Mouse (Mus musculus): ENCODE results near the gene Crim1.

Crim1 gene

DNA sequence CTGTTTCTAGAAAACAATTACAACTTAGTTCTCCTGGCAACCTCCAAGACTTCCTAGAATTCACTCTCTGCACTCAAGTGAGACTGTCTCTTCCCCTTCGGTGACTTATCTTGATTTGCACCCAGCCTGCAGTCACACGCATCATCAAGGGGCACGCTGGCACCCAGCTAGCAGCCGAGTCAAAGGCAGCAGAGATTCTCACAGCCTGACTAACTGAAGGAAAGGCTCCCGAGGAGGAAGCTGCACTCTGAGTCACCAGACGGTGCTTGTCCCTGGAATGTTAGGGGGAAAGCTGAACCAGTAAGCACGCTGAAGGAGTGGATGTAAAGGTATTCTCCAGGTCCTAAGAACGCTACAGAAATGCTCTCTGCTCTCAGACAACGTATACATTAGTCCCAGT is 187.6 kb downstream of the Crim1 start:
- DNase-seq: no peak

DNA sequence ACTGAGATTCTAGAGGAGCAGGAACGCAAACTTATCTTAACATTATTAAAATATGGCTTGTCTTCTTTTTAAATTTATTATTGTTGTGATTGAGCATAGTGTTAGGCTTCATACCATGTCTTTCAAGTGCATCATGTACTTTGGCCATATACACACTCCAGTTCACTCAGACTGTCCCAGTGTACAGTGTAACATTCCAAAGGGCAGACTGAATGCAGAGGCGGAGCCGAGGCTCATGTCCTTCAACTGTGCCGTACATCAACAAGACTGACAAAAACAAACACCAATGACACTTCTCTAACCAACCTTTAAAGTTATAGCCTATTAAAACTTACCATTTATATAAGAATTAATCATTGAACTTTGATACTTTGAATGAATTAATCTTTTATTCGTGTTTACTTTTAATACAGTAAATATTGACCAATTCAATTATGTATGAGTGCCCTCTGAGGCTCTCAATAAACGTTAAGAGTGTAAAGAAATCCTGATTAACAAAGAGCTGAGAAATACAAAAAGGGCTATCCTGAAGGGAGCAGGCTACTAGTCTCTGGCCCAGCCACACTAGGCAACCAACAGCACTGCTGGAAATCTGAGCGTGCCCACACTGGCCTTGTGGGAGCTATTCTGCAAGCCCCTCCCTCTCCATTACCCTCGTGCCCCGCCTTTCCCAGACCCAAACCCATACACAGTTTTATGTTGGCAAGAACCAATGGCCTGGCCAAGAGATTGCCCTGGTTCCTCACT is 188.2 kb downstream of the Crim1 start:
- DNase-seq: no peak

DNA sequence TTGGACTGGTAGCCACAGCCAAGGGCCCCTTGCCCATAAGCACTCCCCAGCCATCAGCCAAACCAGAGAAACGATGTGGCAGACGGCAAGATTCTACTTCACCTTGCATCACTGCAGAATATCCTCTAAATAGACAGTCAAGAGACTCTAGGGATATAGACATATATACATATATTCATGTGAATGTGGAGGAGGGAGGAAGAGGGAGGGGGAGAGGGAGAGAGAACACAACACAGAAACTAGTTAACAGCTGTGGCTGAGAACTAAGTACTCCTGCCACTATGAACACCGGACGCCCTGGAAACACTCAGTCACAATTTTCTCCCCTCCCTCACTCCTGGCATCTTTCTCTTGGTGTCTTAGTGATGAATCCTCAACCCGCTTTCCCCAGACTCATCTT is 189.5 kb downstream of the Crim1 start:
- no peak for DNase-seq

DNA sequence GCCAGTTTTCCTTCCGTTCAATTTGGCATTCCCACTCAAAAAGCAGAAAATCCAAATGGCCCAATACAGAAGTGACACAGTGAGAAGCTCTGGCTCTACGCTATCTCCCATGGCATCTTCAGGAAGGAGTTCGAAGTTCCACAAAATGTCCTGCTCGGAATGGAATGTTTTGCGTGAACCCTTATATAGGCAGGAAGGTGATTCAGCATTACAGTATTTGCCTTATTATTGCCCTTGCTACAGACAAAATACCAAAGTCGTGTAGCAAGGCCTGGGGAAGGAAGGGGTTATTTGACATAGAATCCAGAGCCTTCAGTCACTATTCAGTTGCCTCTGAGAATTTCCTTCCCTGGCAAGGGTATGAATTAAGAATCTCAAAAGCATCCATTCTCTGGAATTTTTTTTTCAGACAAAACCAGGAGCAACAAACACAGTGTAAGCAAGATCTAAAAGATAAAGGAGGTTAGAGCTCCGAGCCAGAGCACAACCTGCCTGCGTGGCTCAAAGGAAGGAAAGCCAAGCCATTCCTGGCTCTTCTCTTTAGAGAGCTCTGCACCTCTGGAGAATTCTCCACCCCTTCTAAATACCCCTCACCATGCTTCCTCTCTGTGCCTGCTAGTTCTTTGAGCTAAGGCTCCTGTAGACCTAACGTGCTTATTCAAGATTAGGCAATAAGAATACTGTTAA is 192.5 kb downstream of the Crim1 start:
- no peak for DNase-seq

DNA sequence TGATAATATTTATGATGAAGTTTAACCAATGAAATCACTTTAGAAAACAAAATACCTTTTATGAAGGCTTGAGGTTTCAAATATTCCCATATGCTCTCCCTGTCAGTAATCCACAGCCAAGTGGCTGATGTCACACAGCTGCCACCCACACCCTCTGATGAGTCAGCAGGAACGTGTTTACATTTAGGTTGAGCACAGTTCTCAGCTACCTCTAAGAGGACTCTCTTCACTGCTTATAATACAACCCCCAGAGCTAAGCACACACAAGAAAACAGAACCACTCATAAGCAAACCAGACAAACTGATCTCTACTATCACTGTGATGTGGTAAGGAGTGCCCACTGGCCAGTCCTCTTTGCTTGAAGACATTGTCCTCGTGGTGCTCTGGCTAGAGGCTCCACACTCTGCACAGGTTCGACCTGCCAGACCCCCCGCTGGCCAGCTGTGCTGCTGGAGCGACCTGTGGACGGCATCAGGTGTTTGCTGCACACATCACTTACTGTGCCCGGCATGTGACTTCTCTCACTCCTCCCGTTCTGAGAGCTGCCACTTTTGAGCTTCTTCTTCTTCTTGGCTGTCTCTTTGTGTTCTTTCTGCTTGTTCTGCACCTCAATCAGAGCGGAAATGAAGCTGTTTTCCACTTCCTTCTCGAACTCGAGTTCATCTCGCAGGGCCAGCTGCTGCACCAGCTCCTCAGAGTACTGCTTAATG is 200.2 kb downstream of the Crim1 start:
- DNase-seq: peak; percentile 40

DNA sequence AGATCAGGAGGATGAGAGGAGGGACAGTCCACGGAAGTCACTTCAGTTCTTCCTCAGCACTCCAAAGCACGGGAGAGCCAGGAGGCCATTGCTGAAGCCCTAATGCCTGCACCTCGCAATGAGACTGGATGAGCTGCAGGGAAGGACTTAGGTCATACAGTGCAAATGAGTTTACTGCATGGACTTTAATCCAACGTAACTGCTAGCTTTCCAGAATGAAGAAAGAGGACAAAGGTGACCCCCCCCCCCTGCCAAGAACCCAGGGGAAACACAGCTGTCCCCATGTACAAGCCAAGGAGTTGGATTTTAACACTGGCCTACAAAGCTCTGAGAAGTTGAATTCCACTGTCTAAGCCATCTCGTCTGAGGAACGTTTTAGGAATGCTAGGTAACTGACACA is 201.3 kb downstream of the Crim1 start:
- DNase-seq: no peak

DNA sequence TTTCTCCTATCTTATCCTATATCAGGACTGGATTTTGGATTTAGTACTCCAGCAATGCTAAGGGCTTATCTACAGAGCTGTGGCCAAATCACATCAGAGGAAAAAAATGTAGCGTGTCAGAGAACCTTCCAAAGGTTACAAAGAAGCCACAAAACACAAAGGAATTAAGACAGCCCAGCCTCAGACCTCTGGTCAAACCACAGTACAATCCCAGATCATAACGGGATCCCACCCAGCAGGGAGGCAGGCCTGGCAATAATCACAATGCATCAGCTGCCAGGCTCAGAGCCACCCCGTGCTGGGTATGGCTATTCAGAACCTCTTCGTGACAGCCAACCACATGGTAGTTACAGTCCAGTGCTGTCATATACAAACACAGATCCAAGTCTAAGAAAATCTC is 201.7 kb downstream of the Crim1 start:
- no peak for DNase-seq

DNA sequence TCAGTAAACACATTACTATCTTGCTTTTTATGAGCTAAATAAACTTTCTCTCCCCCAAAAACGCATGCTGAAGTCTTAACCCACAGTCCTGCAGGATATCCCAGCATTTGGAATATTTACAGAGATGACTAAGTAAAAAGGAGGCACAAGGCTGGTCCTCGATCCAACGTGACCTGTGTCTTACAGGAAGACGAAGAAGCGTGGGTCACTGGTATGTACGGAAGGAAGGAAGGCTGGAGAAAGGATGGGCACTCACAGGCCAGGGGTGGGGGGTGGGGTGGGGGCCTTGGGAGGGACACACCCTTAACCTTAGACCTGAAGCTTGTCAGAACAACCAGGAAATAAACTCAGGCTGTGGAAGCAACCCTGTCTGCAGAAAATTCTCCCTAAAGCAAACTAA is 202.1 kb downstream of the Crim1 start:
- DNase-seq: no peak

DNA sequence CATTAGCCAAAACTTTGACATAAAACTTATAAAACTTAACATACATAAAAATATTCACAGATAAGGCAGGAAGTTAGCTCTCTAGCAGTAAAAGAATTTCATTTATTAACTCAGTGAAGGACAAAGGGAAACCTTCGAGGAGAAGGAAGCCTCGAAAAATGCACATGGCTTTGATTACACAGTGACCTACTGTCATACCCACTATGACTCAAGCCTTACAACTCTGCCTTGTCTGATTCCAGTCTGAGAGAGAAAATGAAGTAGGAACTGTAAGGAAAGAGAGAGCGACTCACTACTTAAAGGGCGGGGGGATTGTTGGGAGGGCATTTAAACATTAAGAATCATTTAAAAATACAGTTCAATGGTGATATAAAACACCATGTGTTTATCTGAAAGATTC is 203.2 kb downstream of the Crim1 start:
- DNase-seq: no peak

DNA sequence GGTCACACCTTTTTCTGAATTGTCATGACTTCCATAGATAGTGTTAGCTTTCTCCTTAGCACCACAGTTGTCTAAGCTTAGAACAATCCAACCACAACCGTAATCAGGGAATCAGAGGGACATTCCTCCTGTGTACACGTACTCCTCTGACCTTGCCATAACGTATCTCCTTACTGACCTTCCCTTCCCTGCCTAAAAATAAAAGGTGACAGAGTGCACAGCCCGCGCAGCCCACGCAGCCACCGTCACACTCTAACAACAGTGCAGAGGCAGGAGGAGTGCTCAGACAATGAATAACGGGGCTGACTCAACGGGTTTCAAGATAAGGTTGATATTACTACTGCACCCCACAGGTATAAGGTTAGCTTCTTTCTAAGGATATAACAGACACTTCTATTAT is 203.8 kb downstream of the Crim1 start:
- DNase-seq: no peak

DNA sequence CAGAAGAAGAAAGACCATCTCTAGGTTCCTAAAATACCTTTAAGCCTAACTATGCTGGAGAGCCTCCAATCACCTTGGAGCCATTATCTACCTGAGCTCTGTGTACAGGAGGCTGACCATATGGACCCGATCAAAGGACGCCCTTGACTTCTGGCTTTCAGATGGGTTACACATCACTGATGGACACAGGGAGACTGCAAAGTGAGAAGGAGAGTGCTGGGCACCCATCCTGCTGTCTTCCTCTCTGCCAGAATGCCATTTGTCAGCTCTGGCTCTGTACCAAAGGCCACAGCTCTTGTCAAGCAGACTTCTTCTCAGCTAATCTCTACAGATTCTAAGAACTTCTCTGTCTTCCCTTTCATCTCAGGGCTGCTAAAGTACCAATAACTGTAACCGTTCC is 205.3 kb downstream of the Crim1 start:
- no peak for DNase-seq

DNA sequence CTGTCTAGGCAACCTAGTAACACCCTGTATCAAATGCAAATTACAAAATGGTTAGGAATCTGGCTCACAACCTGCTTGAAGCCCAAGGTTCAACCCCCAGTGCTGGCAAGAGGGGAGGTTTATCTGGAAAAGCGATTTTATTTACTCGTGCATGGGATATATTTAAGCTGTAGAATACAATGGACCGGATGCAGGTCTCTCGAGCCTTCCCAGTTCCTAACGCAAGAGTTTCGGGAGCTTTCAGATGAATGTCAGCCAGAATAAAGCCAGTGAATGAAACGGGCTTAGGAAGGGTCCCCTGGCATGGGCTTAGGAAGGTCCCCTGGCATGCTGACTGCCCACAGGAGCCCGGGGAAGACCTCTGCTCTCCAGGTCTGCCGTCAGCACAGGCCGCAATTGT is 206.8 kb downstream of the Crim1 start:
- no peak for DNase-seq

DNA sequence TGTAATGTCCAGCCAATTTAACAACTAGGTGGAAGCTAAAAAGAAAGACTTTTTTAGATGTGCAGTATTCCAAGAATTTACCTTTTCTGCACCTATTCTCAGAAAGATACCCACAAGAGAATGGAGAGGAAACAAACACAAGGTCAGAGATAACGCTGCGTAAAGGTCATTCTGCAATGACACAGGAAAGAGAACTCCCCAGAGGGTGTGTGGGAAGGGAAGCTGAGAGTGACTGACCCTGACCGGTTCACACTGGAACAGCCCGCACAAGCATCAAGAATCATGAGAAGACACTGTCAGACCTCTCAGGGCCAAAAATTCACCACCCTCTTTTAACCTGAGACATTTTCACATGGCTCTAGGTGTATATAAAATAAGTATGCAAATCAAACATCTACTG is 207.5 kb downstream of the Crim1 start:
- DNase-seq: no peak

DNA sequence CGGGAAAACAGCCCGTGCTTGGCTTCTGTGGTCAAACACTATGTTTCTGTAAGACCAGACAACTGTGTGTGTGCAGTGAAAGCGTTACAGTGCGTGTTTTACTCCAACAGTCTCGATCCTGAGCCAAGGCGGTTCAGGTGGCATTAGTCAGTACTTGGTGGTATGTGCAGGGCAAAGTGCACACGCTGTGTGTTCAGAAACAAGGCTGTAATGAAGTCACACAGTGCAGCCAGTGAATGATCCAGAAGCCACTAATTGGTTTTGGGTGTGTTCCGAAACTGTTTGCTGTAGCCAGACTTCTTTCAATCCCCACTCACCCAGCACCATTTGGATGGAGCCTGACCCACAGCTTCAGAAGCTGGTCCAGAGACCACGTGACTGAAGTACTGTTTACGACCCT is 208.3 kb downstream of the Crim1 start:
- DNase-seq: no peak

DNA sequence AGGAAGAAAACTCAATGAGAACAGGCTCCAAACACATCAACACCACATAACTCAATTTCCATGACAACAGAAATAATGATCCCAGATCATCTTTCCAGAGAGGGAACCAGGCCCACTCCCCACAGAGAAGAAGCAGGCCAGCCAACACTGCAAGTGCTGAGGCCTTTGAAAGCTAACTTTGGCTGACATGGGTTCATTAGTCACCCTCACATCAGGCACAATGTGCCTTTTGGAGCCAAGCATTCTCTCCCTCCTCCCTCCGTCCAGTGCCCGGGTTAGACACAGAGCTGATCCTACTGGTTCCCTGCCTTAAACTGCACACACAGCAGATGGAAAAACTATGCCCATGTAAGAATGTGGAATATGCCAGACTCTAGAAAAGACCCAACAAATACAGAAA is 209.9 kb downstream of the Crim1 start:
- no peak for DNase-seq

DNA sequence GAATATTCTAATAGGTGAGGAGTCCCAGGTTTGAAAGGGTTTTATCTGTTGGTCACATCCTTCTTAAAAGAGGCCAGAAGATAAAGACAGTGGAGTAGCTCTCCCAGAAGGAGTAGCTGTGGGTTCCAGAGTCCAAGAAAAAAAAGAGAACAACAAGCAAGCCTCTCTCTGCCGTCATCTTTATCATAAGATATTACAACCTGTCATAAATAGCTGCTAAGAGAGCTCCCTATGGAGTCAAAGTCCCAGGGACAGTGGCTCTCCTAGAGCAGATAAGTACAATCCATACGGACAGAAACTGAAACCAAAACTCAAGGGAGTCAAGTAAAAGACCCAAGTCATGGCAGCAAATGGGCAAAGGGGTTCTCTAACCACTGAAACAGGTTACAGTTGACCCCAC is 215.2 kb downstream of the Crim1 start:
- no peak for DNase-seq

DNA sequence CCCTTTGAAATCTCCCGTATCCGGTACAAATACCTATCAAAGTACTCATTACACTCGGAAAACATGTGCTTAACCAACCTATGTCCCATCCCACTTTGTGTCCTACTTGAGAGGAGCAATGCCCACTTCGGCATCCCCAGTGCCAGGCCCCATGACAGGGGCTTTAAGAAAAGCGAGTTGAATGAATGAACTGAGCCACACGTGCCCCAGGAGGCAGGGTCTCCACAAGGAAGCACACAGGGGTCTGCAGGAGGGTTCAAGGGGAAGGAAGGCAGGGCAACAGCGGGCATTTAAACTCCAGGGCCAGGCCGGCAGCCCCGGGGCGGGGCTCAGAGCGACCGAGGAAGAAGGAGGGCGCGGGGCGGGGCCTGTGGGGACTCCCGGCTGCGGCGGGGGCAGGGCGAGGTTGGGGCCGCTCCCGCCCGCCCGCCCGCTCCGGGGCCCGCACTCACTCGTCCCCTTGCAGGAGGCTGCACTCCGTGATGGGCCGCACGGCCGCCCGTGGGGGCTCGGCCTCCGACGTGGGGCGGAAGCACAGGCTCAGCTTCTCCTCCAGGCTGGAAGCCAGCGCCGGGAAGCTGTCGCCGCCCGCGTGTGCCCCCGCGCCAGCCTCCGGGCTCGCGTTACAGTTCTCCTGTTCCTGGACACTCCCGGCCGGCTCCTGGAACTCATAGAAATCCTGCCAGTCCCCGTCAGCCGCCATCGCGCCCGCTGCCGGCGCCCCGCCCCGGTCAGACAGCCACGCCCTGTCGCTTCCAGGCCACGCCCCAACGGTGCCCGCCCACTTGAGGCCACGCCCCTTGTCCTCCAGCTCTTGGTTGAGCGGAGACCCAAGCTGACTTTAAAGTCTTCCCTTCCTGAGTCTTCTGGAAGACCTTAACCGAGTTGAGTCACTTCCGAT is 217.6 kb downstream of the Crim1 start, which contains the start of gene Fez2:
Gene Fez2, minus strand, starts transcription at position 772 of the 901 bp plus-strand sequence.
- DNase-seq: peak; percentile 98

DNA sequence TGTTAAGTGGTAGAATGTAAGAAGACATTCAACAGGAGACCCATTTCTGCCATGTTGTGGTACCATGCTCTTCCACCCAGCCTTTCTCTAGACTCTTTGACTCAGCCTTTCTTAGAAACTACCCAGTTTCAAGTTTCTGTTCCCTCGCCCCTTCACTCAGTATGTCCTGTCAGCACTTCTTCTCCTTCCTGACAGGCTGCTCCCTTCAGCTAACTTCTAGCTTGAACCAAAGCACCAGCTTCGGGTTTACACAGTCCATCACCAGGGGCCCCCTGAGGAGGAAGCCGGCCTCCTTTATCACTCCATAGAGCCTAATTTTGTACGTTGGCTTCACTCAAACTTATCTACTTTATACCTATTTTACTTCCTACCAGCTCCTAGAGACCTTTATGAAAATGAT is 219.2 kb downstream of the Crim1 start:
- DNase-seq: no peak

DNA sequence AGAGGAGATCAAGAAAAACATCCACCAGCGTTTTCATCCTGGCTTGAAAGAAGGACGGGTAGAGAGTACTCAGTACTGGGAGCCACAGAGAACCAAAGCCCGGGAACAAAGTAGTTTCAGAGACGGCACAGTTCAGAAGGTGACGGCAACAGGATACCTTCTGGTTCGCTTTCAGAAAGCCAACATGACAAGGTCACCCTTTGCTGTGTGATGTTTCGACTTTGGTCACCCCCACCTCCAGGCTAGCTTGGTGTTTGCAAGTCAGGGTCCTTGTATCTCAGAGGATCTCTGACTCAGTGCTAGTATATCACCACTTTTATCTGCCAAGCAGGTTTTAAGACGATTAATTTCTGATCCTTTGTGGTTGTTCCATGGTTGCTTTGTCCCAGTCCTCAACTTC is 225.0 kb downstream of the Crim1 start:
- no peak for DNase-seq
